Mouse (Mus musculus) forebrain, postnatal 0 days (tissue): ENCODE measurements around the gene Ncdn. TPM values are rescaled to one million over a fixed set of nuclear protein-coding genes. Genes with fewer than 3 reads are reported as not detected.

Experiments
- ATAC-seq: fragments of 200-750 bp; cut with Nextera tagmentation; 2 replicates; pipeline ENCODE4 v1.8.0; 2017; ENCODE audit warnings: mild to moderate bottlenecking, moderate library complexity
- DNase-seq: peaks from one replicate; pipeline ENCODE4 v3.0.0-alpha.2; 2015
- H3K27ac ChIP-seq: fragments of 300-500 bp; sonication (generic); 2 replicates; pipeline ENCODE4 v1.5.1; 2014; ENCODE audit warnings: low read depth, mild to moderate bottlenecking, antibody characterized with exemption, low read length, moderate library complexity, mixed read lengths
- H3K27me3 ChIP-seq: fragments of 300-500 bp; sonication (generic); 2 replicates; pipeline ENCODE4 v1.6.1; 2014; ENCODE audit warnings: mild to moderate bottlenecking, low read length, mixed read lengths; ENCODE audit not compliant: insufficient read depth
- H3K36me3 ChIP-seq: fragments of 300-500 bp; sonication (generic); 2 replicates; pipeline ENCODE4 v1.6.1; 2014; ENCODE audit warnings: mild to moderate bottlenecking, moderate library complexity; ENCODE audit not compliant: insufficient read depth
- H3K4me1 ChIP-seq: fragments of 300-500 bp; sonication (generic); 2 replicates; pipeline ENCODE4 v1.6.1; 2014; ENCODE audit warnings: antibody characterized with exemption; ENCODE audit not compliant: insufficient read depth
- H3K4me2 ChIP-seq: fragments of 300-500 bp; sonication (generic); 2 replicates; pipeline ENCODE4 v1.6.1; 2014; ENCODE audit warnings: low read depth, mild to moderate bottlenecking, moderate library complexity
- H3K4me3 ChIP-seq: fragments of 300-500 bp; sonication (generic); 2 replicates; pipeline ENCODE4 v1.5.1; 2014; ENCODE audit warnings: low read depth, low read length, mixed read lengths
- H3K9ac ChIP-seq: fragments of 300-500 bp; sonication (generic); 2 replicates; pipeline ENCODE4 v1.6.1; 2014; ENCODE audit warnings: mild to moderate bottlenecking
- H3K9me3 ChIP-seq: fragments of 300-500 bp; sonication (generic); 2 replicates; pipeline ENCODE4 v1.6.1; 2016; ENCODE audit warnings: low read length
- CTCF ChIP-seq: sonication (generic); IDR thresholded peaks from 2 replicates; pipeline ENCODE4 v1.5.1; 2016; ENCODE audit warnings: antibody characterized with exemption, control low read depth, low read depth
- WGBS: fragments of 180-500 bp; shearing (Covaris S2); extraction: QIAGEN DNeasy Blood & Tissue Kit; methylation state at CpG from one replicate; pipeline ENCODE4 v1.1.7; 2014; 5-methylcytosine and 5-hydroxymethylcytosine counted together
- polyA plus RNA-seq: library from polyadenylated mRNA; unstranded; fragments of >200 nt; fragmentation: Nextera tagmentation; extraction: Ambion mirVana; gene quantifications from 2 replicates; pipeline ENCODE4 v1.2.1, GENCODE M21; 2015
- total RNA-seq: library from RNA; depleted of rRNA; stranded (reverse); fragments of >200 nt; gene quantifications from 2 replicates; pipeline ENCODE4 v1.2.3, GENCODE M21; 2014

Ncdn gene
- total and polyA plus RNA-seq, 2 experiments from 2014 or later, result 223 to 339 TPM

DNA sequence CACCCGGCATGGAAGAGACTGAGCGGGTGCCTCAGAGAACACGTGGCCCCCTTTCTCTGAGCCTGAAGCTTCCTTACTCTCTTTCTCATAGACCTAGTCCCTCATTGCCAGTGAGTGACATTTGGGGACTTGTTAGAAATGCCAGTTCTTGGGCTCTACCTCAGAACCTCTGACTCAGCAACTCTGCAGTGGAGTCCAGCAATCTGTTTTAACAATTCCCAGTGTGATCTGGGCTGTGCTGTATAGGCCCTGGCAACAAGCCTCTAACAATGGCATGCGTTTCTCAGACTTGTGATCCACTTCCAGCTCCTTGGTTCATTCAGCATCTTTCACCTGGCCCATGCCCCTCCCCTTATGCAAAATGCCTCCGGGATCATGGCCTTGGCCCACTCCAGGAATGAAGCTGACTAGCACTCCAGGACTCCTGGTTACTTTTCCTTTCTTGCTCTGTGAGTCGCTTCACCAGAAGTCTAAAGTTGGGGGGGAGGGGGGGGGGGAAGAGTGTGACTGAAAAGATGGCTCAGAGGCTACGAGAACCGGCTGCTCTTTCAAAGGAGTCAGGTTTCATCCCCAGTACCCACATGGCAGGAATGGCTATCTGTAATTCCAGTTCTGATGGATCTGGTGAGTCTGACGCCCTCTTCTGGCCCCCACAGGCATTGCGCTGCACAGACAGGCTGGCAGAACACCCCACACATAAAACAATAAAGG lies 13.1 kb downstream of the Ncdn start:
- Histone ChIP-seq H3K27me3 (peaks cover 30% of the 10 kb centered on the region; the same call in 1 of the 2 replicates), H3K4me1 (no peaks in the 10 kb centered on the region; the same call in 1 of the 2 replicates), H3K4me3 (no peak overlapping the region), H3K36me3 (peaks cover 23% of the 10 kb centered on the region), H3K9ac (no peak overlapping the region), H3K27ac (no peak overlapping the region), H3K9me3 (no peaks in the 10 kb centered on the region), H3K4me2 (no peak overlapping the region)
- TF ChIP-seq CTCF, result peak; percentile 44; the same call in 1 of the 2 replicates
- WGBS, result 20% methylated on average over 10 of the region's 10 CpGs
- ATAC-seq, result no peak
- no peak for DNase-seq

DNA sequence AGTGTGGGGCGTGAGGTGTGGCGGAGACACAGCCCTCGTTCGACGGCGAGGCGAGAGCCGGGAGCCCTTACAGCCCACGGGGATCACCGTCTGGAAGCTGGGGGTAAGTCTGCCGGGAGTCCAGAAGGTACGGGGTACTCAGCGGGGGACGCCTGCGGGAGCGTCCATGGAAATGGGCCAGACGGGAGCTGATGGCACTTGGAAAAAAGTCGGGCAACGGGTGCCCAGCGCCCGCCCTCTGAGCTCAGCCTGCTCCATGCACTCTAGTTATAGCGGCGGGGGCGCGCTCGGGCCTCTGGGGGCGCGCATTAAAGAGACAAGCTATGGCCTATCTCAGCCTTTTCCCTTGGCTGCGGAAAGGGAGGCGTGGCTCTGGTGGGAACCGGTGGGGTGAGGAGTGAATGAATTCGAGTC lies 17.2 kb downstream of the Ncdn start, which contains the start of gene Tfap2e:
Tfap2e (minus strand) TSS at position 240 of the 414 bp plus-strand sequence.
- peak within 1 kb of the TSS; percentile 40 for H3K4me2 ChIP-seq
- no peak for TF ChIP-seq CTCF
- peak; percentile 68 for DNase-seq
- peaks cover 65% of the 10 kb centered on the region for H3K27me3 ChIP-seq
- peak; percentile 78 for ATAC-seq
- H3K4me1 ChIP-seq, result no peaks in the 10 kb centered on the region
- no peaks in the 10 kb centered on the region for H3K9me3 ChIP-seq
- H3K4me3 ChIP-seq, result peak within 1 kb of the TSS; percentile 21
- WGBS, result 3% methylated on average over 31 of the region's 32 CpGs
- no peak within 1 kb of the TSS for H3K9ac ChIP-seq
- H3K27ac ChIP-seq, result no peak within 1 kb of the TSS
- no peaks in the 10 kb centered on the region for H3K36me3 ChIP-seq

DNA sequence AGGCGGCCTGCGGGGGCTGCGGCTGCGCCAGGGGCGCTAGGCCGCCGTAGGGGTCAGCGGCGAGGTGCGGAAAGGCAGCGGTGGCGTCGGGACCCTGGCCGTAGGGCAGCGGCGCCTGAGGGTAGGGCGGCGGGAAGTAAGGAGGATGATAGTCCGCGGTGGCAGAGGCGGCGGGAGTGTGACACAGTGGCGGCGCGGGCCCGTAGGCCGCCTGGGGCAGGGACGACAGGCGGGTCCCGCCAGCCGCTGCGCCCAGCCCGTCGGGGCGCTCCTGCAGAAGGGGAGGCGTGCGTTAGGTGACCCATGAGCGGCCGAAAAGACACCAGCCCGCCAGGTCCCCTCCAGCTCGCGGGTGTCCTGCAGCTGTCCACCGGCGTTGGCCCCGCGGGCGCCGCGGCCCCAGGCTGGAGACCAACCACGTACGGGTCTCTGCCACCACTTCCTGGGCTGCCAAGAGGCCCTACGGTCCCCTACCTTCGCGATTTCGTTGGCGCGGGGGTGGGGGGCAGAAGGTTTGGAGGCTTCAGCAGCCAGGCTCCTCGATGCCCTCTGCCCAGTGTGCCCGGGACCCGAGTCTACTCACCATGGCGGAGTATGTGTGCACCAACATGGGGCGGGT lies 17.7 kb downstream of the Ncdn start:
- no peak overlapping the region for H3K9ac ChIP-seq
- H3K27ac ChIP-seq, result no peak overlapping the region
- ATAC-seq, result no peak
- peak overlapping the region; percentile 21 for H3K4me3 ChIP-seq
- H3K9me3 ChIP-seq, result no peaks in the 10 kb centered on the region
- H3K4me1 ChIP-seq, result no peaks in the 10 kb centered on the region
- no peaks in the 10 kb centered on the region for H3K36me3 ChIP-seq
- whole genome bisulfite sequencing, result 3% methylated on average over 38 of the region's 62 CpGs
- DNase-seq, result no peak
- no peak for TF ChIP-seq CTCF
- peaks cover 70% of the 10 kb centered on the region for H3K27me3 ChIP-seq
- H3K4me2 ChIP-seq, result peak overlapping the region; percentile 40

DNA sequence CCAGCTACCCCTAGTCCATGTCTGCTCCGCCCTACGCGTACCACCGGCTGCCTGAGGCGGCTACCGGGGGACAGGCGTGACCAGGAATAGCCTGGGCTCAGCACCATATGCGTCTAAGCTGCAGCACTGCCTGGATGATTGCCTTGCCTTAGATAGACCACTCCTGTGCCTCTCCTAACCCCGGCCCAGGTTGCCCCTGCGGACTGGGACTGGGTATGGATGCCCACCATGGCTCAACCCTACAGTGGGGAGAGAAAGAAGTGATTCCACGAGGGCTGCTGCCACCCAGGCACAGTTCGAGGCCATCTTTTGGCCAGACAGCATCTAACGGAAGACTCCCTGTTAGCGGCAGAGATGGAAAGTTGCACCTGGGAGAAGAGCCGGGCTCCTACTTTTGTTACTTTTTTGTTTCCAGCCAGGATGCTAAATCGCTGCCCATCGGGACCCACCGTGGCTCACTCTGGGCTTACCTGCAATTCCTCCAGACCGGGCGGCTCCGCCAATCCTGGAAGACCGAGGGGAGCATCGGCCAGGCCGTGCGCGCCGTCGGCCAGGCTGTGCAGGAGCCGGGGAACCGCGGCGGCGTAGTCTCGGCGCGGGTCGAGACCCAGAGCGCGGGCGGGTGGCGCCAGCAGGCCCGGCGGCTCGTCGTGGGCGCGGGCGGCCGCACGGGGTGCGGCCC lies 18.4 kb downstream of the Ncdn start:
- no peaks in the 10 kb centered on the region for H3K4me1 ChIP-seq
- H3K27me3 ChIP-seq, result peaks cover 76% of the 10 kb centered on the region
- no peak overlapping the region for H3K27ac ChIP-seq
- peak overlapping the region; percentile 21 for H3K4me3 ChIP-seq
- DNase-seq, result no peak
- peak overlapping the region; percentile 40 for H3K4me2 ChIP-seq
- no peaks in the 10 kb centered on the region for H3K36me3 ChIP-seq
- no peaks in the 10 kb centered on the region for H3K9me3 ChIP-seq
- WGBS, result 3% methylated on average over 51 of the region's 51 CpGs
- no peak for TF ChIP-seq CTCF
- H3K9ac ChIP-seq, result no peak overlapping the region
- peak; percentile 5; the same call in 1 of the 2 replicates for ATAC-seq

DNA sequence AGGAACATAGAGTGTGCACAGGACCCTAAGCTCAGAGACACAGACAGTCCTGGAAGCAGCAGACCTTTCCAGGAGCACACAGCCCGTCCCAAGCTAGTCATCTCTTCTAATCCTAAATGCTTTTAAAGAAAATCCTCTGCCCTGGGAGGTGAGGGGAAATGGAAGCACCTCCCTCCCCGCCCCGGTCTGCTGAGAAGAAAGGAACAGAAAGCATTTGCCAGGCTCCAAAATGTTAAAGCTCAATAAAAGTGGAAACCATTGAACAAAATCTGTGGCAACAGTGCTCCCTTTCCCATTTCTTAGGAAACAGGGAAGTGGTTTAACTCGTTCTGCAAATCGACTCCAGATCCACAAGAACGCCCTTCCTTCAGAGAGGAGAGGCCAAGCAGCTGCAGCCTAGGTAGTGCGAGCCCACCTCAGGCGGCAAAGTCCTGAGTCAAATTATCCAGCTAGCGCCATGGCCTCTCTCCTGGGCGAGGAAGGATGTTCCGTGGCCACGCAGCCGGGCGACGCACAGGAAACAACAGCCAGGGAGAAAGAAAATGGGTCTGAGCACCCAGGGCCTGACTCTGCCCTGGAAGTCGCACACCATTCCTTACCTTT lies 19.1 kb downstream of the Ncdn start:
- Histone ChIP-seq H3K9me3 (no peaks in the 10 kb centered on the region), H3K27ac (no peak overlapping the region), H3K4me2 (no peak overlapping the region), H3K9ac (no peak overlapping the region), H3K4me1 (no peaks in the 10 kb centered on the region), H3K36me3 (no peaks in the 10 kb centered on the region), H3K4me3 (no peak overlapping the region; the same call in 1 of the 2 replicates), H3K27me3 (peaks cover 76% of the 10 kb centered on the region)
- TF ChIP-seq CTCF, result no peak
- WGBS, result 3% methylated on average over 16 of the region's 16 CpGs
- ATAC-seq (no peak), DNase-seq (no peak)

DNA sequence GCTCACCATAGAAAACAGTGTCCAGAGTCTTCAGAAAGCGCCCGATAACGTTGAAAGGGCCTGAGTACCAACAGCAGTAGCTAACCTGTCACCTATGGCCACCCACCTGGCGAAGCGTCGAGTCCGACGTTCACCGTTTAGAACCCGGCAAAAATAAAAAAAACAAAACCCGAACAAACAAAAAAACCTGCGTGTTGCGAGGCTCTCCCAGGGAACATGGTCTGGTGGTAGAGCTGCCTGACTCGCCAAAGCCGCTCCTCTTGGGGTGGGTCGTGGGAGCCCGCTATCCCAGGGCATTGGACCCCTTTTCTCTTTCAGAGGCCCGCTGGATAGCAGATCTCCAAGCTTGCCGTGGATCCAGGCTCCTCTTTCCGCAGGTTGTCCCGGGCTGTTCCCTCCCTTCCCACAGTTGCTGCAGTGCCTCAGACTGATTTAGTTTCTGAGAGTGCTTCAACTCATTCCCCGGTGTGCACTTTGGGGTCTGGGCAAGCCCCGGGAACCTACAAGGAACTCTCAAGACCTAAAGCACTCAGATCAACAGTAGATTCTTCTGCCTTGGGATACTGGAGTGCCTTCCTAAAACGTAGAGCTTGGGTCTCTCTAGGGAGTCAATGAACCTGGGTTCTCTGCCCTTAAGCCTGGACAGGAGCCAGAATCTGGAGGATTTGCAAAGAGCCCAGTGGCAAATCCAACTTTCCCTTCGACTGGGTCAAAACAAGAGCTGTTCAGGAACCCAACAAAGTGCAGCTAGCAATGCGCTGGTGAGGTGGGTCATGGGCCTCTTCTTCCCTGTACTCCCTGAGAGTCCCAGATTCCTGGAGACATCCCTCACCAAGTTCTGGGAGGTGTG lies 20.5 kb downstream of the Ncdn start:
- no peak for TF ChIP-seq CTCF
- 4% methylated on average over 26 of the region's 26 CpGs for WGBS
- DNase-seq, result no peak

More for the DNA sequence above, 20.5 kb downstream of the Ncdn start:
- Histone ChIP-seq H3K4me1 (no peaks in the 10 kb centered on the region), H3K9ac (no peak overlapping the region), H3K4me3 (no peak overlapping the region), H3K27me3 (peaks cover 68% of the 10 kb centered on the region), H3K9me3 (no peaks in the 10 kb centered on the region), H3K4me2 (no peak overlapping the region), H3K27ac (no peak overlapping the region), H3K36me3 (no peaks in the 10 kb centered on the region)
- ATAC-seq, result no peak
